Mouse (Mus musculus) adrenal gland, postnatal 10 days (tissue): ENCODE results near the gene Bdp1. TPM values are rescaled to one million over a fixed set of nuclear protein-coding genes. Genes with fewer than 3 reads are reported as not detected.

ENCODE experiments used
- DNase-seq: peaks from one replicate; pipeline ENCODE4 v3.0.0; 2021; ENCODE audit warnings: mixed read lengths
- total RNA-seq, 2 experiments: library from RNA; stranded (reverse); gene quantifications; 2 replicates each; pipeline ENCODE4 v1.2.3; 2021

Bdp1 gene
- total RNA-seq, 2 experiments from 2014 or later: 31.8 to 32.9 TPM

- DNase-seq: peak; percentile 92
Measured at GRCm38 (mm10) chr13:100001790-100002196, 102.1 kb downstream of the Bdp1 start.

DNA sequence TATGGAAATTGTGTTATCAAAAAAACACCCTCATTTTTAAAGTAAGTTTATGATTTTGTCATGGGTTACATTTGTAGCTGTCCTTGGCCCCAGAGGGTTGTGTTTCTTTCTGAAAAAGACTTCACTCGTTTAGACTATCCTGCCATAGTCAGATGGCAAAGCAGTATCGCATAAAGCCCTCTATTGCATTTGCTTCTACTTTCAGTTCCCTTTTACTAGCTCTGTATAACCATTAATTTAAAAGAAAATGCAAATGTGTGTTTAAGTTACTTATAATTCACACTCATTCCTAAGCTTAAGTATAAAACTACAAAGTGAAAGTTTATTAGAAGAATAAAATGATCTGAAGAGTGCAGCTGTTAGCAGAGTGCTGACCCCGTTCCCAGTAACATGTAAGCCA is 104.8 kb downstream of the Bdp1 start:
- DNase-seq: no peak

DNA sequence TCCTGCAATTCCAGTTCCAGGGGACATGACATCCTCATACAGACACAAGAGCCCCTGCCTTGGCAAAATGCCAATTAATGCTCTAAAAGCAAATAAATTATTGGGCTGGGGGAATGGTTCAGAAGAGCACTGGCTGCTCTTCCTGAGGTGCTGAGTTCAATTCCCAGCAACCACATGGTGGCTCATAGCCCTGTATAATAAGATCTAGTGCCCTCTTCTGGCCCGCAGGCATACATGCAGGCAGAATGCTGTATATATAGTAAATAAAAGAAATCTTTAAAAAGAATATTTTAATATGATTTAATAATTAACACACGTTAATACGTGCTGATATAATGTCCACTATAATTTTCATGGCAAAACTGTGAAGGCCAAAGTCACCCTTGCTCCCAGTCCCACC is 105.8 kb downstream of the Bdp1 start:
- no peak for DNase-seq

DNA sequence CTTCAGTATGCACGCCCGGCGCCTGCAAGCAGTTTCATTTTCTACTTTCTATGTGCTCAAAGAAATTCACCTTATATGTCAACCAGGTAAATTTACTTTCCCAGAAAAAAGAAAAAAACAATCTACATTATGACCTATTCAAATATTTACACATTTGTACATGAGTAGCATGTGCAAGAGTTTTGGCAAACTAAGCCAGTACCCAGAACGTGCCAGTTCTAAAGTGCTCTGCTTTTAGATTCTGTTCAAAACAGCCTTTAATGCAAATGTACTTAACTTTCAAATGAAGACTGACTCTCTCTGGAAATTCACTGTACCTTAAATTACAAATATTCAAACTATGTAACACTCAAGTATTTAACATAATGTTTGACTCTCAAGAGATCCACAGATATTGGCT is 114.3 kb downstream of the Bdp1 start:
- DNase-seq: no peak

DNA sequence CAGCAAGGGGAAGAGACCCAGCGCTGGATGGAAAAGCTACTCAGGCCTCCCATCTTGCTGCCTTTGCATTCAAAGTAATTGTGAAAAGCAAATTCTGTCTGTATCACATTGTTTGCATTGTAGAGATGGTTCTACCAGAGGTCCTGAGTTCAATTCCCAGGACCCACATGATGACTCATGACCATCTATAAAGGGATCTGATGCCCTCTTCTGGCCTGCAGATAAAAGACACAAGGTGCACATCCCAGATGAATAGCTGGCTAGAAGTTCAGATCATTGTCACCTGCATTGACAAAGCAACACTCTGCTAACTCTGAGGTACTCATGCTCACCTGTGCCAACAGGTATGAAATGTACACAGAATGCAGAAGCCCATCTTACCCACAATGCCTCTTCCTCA is 120.5 kb downstream of the Bdp1 start:
- no peak for DNase-seq

DNA sequence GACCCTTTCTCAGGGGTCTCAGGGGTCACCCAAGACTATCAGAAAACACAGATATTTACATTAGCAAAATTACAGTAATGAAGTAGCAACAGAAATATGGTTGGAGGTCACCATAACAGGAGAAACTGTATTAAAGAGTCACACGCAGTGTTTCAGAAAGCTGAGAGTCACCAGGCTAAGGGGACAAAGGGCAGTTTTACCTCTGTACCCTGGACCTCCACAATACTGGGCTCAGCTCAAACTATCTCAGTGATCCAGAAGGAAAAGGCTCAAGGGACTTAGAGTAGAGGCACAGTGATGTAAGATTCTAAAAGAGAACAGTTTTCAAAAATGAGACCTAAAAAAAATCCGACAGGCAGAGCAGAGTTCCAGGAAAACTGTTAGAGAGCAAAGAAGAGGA is 124.5 kb downstream of the Bdp1 start:
- no peak for DNase-seq

DNA sequence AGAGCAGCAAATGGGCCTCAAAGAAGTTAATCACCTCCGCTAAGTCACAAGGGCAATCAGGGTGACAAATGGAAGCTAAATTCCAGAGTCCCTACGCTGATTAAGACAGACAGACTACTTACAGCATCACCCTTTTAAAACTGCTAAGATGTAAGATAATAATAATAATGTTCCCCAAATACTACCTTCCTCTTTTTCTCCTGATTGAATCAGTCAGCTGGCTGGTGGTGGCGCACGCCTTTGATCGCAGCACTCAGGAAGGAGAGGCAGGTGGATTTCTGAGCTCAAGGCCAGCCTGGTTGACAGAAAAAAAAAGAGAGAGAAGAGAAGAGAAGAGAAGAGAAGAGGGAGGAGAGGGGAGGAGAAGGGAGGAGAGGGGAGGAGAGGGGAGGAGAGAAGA is 133.8 kb downstream of the Bdp1 start:
- DNase-seq: no peak

Other genes with a start within 250 kb of the Bdp1 start
- gene Cartpt, start 203.0 kb downstream of the Bdp1 start, total RNA-seq: 10 to 100 TPM in 1 of 2 experiments, 1 to 10 TPM in 1; 8.1 to 11.7 TPM
- gene Mccc2, start 88.4 kb downstream of the Bdp1 start, total RNA-seq: 10 to 100 TPM; 79.5 to 88.6 TPM
- 10 to 100 TPM; 25.9 to 29.3 TPM for gene Serf1, start 3.9 kb upstream of the Bdp1 start, total RNA-seq
- 10 to 100 TPM; 32.8 to 33.7 TPM for gene Smn1, start 20.8 kb upstream of the Bdp1 start, total RNA-seq
- gene Naip2, start 98.0 kb upstream of the Bdp1 start, total RNA-seq: 1 to 10 TPM; 1.2 to 1.4 TPM
- gene Naip5, start 142.3 kb upstream of the Bdp1 start, total RNA-seq: 1 to 10 TPM; 1.7 to 2.7 TPM
- under 1 TPM; 0.57 to 0.61 TPM for gene Naip6, start 213.6 kb upstream of the Bdp1 start, total RNA-seq